Mouse (Mus musculus) embryonic fibroblast, embryonic 13.5 days (primary cell): ENCODE measurements around the gene Atxn7l1.

Experiments used
- CTCF ChIP-seq: IDR thresholded peaks from 2 replicates; pipeline ENCODE4 v1.5.1; 2011; ENCODE audit warnings: mild to moderate bottlenecking, control low read depth, low read length, moderate library complexity, borderline replicate concordance; ENCODE audit not compliant: insufficient read depth
- POLR2A ChIP-seq: IDR thresholded peaks from 2 replicates; pipeline ENCODE4 v1.6.1; 2011; ENCODE audit warnings: low read depth, mild to moderate bottlenecking, control low read depth, low read length, moderate library complexity

- no peak for TF ChIP-seq POLR2A
- no peak for TF ChIP-seq CTCF
Observed at GRCm38 (mm10) chr12:33369555-33369954, 222.1 kb downstream of the Atxn7l1 start.
